Mouse (Mus musculus): Measurements from ENCODE around the gene Tmem131. TPM values are rescaled to one million over a fixed set of nuclear protein-coding genes. Genes with fewer than 3 reads are reported as not detected.

Tmem131 gene
- polyA plus RNA-seq, 1 experiment = 44.8 TPM

DNA sequence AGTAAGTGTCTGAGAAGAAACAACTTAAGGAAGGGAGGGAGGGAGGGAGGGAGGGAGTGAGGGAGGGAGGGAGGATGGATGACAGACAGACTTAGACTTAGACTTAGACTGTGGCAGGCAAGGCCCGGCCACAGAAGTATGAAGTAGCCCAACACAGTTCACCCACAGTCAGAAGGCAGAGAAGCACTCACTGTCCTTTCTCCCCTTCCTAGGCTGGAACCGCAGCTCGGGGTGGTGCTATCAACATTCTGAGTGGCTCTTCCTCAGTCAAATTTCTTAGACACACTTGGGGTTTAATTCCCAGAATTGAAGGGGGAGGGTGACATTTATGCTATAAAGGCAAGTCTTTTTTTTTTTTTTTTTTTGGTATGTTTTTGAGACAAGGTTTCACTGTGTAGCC, 51.0 kb downstream of the Tmem131 start:
- no peak for DNase-seq (ENCODE audit: extremely low spot score in 1 of 2, low spot score in 1 of 2)

DNA sequence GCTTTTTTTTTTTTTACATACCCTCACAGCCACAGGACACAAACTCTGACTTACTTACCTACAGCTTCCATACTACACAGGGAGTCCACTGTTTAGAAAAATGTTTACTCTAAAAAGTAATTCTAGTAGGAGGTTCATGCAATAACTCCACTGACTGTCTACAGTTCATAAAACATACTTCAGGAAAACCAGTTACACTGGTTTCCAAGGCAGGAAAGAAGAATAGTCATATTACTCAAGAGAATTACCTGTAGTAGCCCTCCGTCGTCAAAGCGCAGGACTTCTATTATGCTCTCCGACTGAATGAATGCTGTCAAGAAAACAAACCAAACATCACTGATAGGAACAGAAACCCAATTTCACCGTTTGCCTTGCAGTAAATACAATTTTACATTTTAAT, 54.5 kb downstream of the Tmem131 start:
- no peak for DNase-seq (ENCODE audit: extremely low spot score in 1 of 2, low spot score in 1 of 2)

GRCm38 (mm10) chr1:36887172-36887571, 56.3 kb downstream of the Tmem131 start:
- no peak for DNase-seq (ENCODE audit: extremely low spot score in 1 of 2, low spot score in 1 of 2)

DNA sequence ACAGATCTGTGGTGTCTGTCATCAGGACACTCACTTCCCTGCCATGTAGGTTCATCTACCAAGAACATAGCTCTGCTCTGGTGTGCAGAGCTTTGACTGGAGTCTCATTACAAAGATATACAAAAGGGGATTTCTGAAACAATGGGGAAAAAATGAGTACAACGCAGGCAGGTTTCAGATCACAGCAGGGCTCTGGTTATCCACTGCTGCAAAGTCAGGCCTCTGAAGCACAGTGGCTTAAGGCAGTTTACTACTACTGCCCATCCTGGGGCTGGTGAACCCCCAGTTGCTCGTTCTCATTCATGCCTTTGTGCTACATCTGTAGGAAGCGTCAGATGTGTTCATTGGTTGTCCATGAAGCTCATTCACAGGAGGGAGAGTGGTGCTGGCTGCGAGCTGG, 57.0 kb downstream of the Tmem131 start:
- no peak for DNase-seq (ENCODE audit: extremely low spot score in 1 of 2, low spot score in 1 of 2)

- no peak for DNase-seq (ENCODE audit: extremely low spot score in 1 of 2, low spot score in 1 of 2)
Observed at GRCm38 (mm10) chr1:36884536-36884935, 58.9 kb downstream of the Tmem131 start.

- no peak for DNase-seq (ENCODE audit: extremely low spot score in 1 of 2, low spot score in 1 of 2)
Observed at GRCm38 (mm10) chr1:36883805-36884204, 59.7 kb downstream of the Tmem131 start.

- no peak for DNase-seq (ENCODE audit: extremely low spot score in 1 of 2, low spot score in 1 of 2)
Observed at GRCm38 (mm10) chr1:36879154-36879553, 64.3 kb downstream of the Tmem131 start.

DNA sequence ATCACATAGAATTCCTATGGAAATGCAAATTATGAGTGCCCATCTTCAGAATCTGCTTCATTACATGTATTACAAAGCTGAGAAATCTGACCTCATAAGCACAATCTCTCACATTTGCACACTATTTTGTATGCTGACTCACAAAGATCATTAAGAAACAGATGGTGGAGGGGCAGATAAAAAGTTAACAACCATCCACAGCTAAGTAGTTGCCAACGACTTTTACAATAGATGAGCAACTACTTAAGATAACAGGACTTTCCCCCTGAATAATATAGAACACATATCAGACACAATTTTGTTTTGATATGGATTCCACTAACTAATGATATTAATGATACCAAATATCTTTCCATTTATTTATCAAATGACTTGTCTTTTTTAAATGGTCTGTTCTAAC, 66.3 kb downstream of the Tmem131 start:
- DNase-seq (ENCODE audit: extremely low spot score in 1 of 2, low spot score in 1 of 2) = no peak

DNA sequence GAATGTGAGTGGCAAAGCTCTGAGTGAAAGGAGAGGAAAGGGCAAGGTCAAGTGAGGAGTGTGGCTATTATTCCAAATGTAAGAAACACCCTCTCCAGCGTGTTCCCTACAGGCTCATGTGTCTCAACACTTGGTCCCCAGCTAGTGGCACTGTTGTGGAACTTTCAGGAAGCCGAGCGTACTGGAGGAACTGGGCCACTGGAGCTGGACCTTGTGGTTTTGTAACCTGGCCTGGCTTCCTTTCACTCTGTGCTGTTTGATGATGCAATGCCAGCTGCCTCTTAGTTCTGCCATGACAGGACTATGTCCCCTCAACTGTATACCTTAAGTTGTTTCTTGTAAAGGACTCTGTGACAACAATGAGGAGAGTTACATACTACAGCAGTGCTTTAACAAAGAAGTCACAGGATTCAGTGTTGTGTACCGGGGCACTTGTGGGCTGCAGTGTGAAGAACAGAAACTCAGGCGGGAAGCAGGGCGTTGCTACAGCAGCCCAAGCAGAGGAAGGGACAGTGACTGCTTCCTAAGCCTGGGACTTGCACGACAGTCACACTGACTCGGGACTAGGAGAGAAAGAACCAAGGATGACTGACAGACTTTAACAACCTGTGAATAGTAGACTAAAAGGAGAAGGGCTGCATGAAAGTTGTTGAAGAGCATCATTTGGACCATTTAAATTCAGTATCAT, 68.4 kb downstream of the Tmem131 start:
- DNase-seq (ENCODE audit: extremely low spot score in 1 of 2, low spot score in 1 of 2) = no peak

DNA sequence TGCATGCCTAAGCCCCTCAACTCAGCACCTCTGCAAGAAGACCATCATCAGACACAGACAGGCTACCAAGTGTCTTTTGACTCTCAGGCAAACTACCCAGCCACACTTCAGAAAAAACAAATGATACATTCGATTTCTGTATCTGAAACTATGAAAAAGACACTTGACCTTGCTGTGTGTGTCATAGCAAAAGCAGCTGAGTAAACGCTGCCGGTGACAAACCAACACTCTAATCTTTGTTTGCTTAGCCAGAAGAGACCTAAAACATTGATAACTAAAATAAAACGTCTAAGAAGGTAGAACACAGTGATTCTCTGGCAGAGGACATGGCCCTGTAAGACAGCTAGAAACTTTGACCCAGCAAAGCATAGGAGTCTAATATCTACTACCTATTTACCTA, 72.2 kb downstream of the Tmem131 start:
- no peak for DNase-seq (ENCODE audit: extremely low spot score in 1 of 2, low spot score in 1 of 2)

DNA sequence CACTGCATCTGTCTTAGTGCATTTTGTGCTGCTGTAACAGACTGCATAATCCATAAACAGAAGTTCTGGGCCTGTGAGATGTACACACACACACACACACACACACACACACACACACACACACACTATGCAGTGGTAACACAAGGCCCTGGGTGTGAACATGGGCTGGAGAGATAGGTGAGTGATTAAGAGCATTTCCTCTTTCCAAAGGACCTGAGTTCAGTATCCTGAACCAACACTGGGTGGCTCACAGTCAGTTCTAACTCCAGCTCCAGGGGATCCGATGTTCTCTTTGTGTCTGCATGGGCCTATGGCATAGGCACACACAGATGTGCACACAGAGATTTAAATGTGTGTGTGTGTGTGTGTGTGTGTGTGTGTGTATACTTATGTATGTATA, 72.9 kb downstream of the Tmem131 start:
- DNase-seq (ENCODE audit: extremely low spot score in 1 of 2, low spot score in 1 of 2) = no peak

DNA sequence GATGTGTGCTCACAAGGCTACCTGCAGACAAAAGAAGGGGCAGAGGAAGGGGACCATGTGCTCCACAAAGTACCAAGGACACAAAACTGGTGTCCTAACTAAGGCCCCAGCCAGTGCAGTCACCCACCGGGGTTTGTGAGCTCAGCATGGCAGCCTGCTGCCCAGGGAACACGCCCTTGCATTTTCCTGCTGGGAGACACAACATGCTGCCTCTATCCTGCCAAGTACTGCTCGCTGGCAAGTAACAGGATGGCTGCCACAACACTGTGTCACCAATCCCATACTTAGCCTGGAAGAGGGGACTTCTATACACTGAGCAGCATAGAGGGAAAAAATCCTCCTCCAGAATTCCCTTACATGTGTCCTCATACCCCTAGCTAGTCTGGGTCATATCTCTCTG, 78.7 kb downstream of the Tmem131 start:
- no peak for DNase-seq (ENCODE audit: extremely low spot score in 1 of 2, low spot score in 1 of 2)

DNA sequence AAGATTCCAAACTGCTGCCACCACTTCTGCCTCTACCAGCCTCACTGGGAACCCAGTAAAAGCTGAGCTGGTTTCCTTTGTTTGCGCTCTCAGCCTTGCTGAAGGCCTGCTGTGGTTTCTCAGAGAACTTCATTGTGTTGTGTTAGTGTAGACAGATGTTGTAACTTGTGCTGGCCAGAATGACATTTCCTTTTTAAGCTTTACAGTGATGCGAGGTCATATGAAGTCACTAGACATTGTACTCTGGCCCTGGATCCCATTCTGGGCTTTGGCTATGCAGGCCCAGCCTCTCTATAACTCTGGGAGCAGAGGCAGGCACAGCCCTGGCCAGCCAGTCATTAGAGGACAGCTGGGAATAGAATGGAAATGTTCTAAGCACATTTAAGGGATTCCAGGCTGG, 81.7 kb downstream of the Tmem131 start:
- no peak for DNase-seq (ENCODE audit: extremely low spot score in 1 of 2, low spot score in 1 of 2)

GRCm38 (mm10) chr1:36860876-36861275, 82.6 kb downstream of the Tmem131 start:
- no peak for DNase-seq (ENCODE audit: extremely low spot score in 1 of 2, low spot score in 1 of 2)

DNA sequence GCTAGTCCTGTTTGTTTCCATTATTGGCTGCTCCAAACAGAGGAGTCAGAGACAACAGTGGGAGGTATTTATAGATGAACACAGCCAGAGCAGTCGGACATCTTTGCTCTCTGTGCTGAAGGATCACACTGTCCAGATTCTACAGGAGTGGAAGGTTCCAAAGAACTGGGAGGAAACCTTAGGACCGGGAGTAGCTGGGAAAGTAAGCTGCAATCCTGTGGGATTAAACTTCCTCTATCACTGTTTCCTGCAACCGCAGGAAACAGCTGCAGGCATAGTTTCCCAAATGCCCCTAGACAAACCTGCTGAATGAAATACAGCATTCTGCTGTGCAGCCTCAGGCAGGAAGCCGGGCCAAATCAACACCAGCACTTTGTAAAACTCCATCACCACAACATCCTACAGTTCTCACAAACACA, 83.0 kb downstream of the Tmem131 start:
- DNase-seq (ENCODE audit: extremely low spot score in 1 of 2, low spot score in 1 of 2) = no peak

DNA sequence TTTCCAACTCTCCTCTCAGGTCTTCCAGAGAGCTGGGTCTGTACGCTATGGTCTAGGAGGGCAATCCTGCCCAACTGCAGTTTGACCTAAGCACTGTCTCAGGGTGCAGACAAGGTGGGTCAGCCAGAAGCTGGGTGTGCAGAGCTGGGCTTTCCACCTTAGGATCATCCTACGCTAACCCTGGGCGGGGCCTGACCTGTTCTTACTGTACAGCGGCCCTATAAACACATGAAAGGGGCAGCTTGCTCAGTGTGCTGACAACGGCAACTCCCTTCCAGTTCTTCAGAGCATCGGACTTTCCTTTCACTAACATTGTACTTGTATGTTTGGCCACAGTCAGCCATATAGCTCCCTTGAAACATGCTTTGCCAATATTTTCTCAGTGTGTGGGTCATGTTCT, 86.4 kb downstream of the Tmem131 start:
- DNase-seq (ENCODE audit: extremely low spot score in 1 of 2, low spot score in 1 of 2) = no peak

- no peak for DNase-seq (ENCODE audit: extremely low spot score in 1 of 2, low spot score in 1 of 2)
Observed at GRCm38 (mm10) chr1:36854198-36854765, 89.2 kb downstream of the Tmem131 start.

- no peak for DNase-seq (ENCODE audit: extremely low spot score in 1 of 2, low spot score in 1 of 2)
Observed at GRCm38 (mm10) chr1:36852085-36852484, 91.4 kb downstream of the Tmem131 start.

GRCm38 (mm10) chr1:36851392-36851791, 92.1 kb downstream of the Tmem131 start:
- DNase-seq (ENCODE audit: extremely low spot score in 1 of 2, low spot score in 1 of 2) = no peak

- DNase-seq (ENCODE audit: extremely low spot score in 1 of 2, low spot score in 1 of 2) = no peak
Observed at GRCm38 (mm10) chr1:36848036-36848435, 95.4 kb downstream of the Tmem131 start.

DNA sequence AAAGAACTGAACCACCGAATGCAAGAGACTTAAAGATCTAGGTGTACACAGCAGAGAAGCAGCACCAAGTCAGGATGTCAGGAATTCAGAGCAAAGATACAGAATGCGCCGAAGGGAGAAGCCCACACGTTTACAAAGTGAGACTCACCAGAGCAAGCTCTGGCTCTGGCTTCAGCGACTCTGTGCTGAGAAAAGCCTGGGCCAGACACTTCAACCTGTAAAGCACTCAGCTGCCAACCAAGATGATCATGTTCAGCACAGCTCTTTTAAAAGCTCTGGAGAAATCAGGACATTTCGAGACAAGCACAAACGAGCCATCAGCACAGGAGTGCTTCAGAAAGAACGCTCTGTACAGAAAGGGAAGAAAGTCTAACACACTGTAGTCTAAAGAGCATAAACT, 96.2 kb downstream of the Tmem131 start:
- no peak for DNase-seq (ENCODE audit: extremely low spot score in 1 of 2, low spot score in 1 of 2)

DNA sequence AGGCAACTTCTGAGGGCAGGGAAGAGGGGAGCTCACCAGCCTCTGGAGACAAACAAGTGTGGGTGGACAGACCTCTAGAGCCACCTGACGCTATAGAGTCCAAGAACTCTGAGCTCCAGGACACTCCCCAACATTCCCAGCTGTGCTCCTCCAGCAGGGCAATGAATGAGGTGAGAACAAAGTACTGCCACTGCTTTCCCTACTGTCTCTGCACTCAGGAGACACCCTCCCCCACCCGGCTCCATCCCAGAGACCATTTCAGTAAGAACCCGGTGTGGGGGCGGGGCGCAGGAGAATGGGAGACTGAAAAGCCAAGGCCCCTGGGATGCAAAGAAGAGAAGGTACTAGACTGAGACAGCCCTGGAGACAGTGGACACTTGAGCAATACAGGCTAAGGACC, 98.4 kb downstream of the Tmem131 start:
- no peak for DNase-seq (ENCODE audit: extremely low spot score in 1 of 2, low spot score in 1 of 2)

GRCm38 (mm10) chr1:36841806-36842205, 101.7 kb downstream of the Tmem131 start:
- no peak for DNase-seq (ENCODE audit: extremely low spot score in 1 of 2, low spot score in 1 of 2)

Data from frontal cortex, adult 2 months (tissue).